Mouse (Mus musculus) midbrain, embryonic 14.5 days (tissue): ENCODE results near the gene Tfam. TPM values are rescaled to one million over a fixed set of nuclear protein-coding genes. Genes with fewer than 3 reads are reported as not detected.

Experiments
- ATAC-seq: fragments of 200-750 bp; cut with Nextera tagmentation; 2 replicates; pipeline ENCODE4 v1.8.0; 2017; ENCODE audit warnings: moderate number of reproducible peaks, moderate library complexity; ENCODE audit not compliant: low FRiP score, low TSS enrichment
- DNase-seq: peaks from one replicate; pipeline ENCODE4 v3.0.0-alpha.2; 2015
- H3K27ac ChIP-seq: fragments of 300-500 bp; sonication (generic); replicated peaks from 2 replicates; pipeline ENCODE4 v1.5.1; 2014; ENCODE audit warnings: mild to moderate bottlenecking, low read depth, low read length, moderate library complexity
- H3K27me3 ChIP-seq: fragments of 300-500 bp; sonication (generic); 2 replicates; pipeline ENCODE4 v1.6.1; 2014; ENCODE audit warnings: low read length, control low read depth, mixed read lengths; ENCODE audit not compliant: control insufficient read depth, insufficient read depth
- H3K36me3 ChIP-seq: fragments of 300-500 bp; sonication (generic); 2 replicates; pipeline ENCODE4 v1.6.1; 2014; ENCODE audit warnings: low read length, control low read depth; ENCODE audit not compliant: control insufficient read depth, insufficient read depth
- H3K4me1 ChIP-seq: fragments of 300-500 bp; sonication (generic); 2 replicates; pipeline ENCODE4 v1.6.1; 2014; ENCODE audit warnings: mild to moderate bottlenecking, antibody characterized with exemption, low read length, control low read depth; ENCODE audit not compliant: control insufficient read depth, insufficient read depth
- H3K4me2 ChIP-seq: fragments of 300-500 bp; sonication (generic); 2 replicates; pipeline ENCODE4 v1.6.1; 2014; ENCODE audit warnings: mild to moderate bottlenecking, low read length, moderate library complexity
- H3K4me3 ChIP-seq: fragments of 300-500 bp; sonication (generic); replicated peaks from 2 replicates; pipeline ENCODE4 v1.5.1; 2014; ENCODE audit warnings: low read depth, low read length
- H3K9ac ChIP-seq: fragments of 300-500 bp; sonication (generic); replicated peaks from 2 replicates; pipeline ENCODE4 v1.6.1; 2014; ENCODE audit warnings: mild to moderate bottlenecking, low read length, moderate library complexity
- H3K9me3 ChIP-seq: fragments of 300-500 bp; sonication (generic); 2 replicates; pipeline ENCODE4 v1.6.1; 2016; ENCODE audit warnings: low read length, control low read depth, mixed read lengths; ENCODE audit not compliant: control insufficient read depth
- WGBS: fragments of 180-500 bp; shearing (Covaris S2); extraction: QIAGEN DNeasy Blood & Tissue Kit; methylation state at CpG from one replicate; pipeline ENCODE4 v1.1.7; 2014; 5-methylcytosine and 5-hydroxymethylcytosine counted together
- polyA plus RNA-seq: library from polyadenylated mRNA; unstranded; fragments of >200 nt; fragmentation: Nextera tagmentation; extraction: Ambion mirVana; gene quantifications from 2 replicates; pipeline ENCODE4 v1.2.1, GENCODE M21; 2014

Gene Tfam
- polyA plus RNA-seq, 1 experiment from 2014 or later = 50.1 TPM

GRCm38 (mm10) chr10:71215996-71216395, 22.1 kb downstream of the Tfam start:
- no peaks in the 10 kb centered on the region for H3K9me3 ChIP-seq
- H3K27me3 ChIP-seq = no peaks in the 10 kb centered on the region
- no peaks in the 10 kb centered on the region for H3K36me3 ChIP-seq
- 85% methylated on average over 9 of the region's 9 CpGs for WGBS
- no peak overlapping the region for H3K9ac ChIP-seq
- no peak overlapping the region for H3K4me3 ChIP-seq
- DNase-seq = no peak
- no peak overlapping the region for H3K27ac ChIP-seq
- ATAC-seq = no peak
- no peaks in the 10 kb centered on the region for H3K4me1 ChIP-seq
- H3K4me2 ChIP-seq = no peak overlapping the region

- H3K4me3 ChIP-seq = no peak overlapping the region
- no peaks in the 10 kb centered on the region for H3K27me3 ChIP-seq
- no peak for DNase-seq
- no peak overlapping the region for H3K4me2 ChIP-seq
- H3K4me1 ChIP-seq = no peaks in the 10 kb centered on the region
- H3K9me3 ChIP-seq = no peaks in the 10 kb centered on the region
- no peaks in the 10 kb centered on the region for H3K36me3 ChIP-seq
- WGBS = 91% methylated on average over 2 of the region's 2 CpGs
- H3K27ac ChIP-seq = no peak overlapping the region
- H3K9ac ChIP-seq = no peak overlapping the region
- ATAC-seq = no peak
These were observed 36.6 kb downstream of the Tfam start for GRCm38 (mm10) chr10:71201512-71201911.

- WGBS = 62% methylated on average over 5 of the region's 5 CpGs
- no peak for ATAC-seq
These were observed 37.1 kb downstream of the Tfam start for GRCm38 (mm10) chr10:71200964-71201363.

GRCm38 (mm10) chr10:71198676-71199075, 39.4 kb downstream of the Tfam start:
- Histone ChIP-seq H3K9ac (no peak overlapping the region), H3K4me1 (no peaks in the 10 kb centered on the region), H3K27ac (no peak overlapping the region), H3K27me3 (no peaks in the 10 kb centered on the region), H3K4me2 (no peak overlapping the region), H3K4me3 (no peak overlapping the region), H3K9me3 (no peaks in the 10 kb centered on the region), H3K36me3 (no peaks in the 10 kb centered on the region)
- ATAC-seq (no peak), DNase-seq (no peak)
- 94% methylated on average over 8 of the region's 8 CpGs for WGBS

More at GRCm38 (mm10) chr10:71200964-71201363, 37.1 kb downstream of the Tfam start:
- Histone ChIP-seq H3K36me3 (no peaks in the 10 kb centered on the region), H3K27me3 (no peaks in the 10 kb centered on the region), H3K4me3 (no peak overlapping the region), H3K4me2 (no peak overlapping the region), H3K4me1 (no peaks in the 10 kb centered on the region), H3K27ac (no peak overlapping the region), H3K9me3 (no peaks in the 10 kb centered on the region), H3K9ac (no peak overlapping the region)
- no peak for DNase-seq

- H3K27ac ChIP-seq = no peak overlapping the region
- WGBS = 77% methylated on average over 14 of the region's 14 CpGs
- H3K4me2 ChIP-seq = no peak overlapping the region
- H3K9me3 ChIP-seq = no peaks in the 10 kb centered on the region
- H3K27me3 ChIP-seq = no peaks in the 10 kb centered on the region
- no peak overlapping the region for H3K9ac ChIP-seq
- peaks cover 7% of the 10 kb centered on the region for H3K4me1 ChIP-seq
- H3K4me3 ChIP-seq = no peak overlapping the region
- DNase-seq (no peak), ATAC-seq (no peak)
- no peaks in the 10 kb centered on the region for H3K36me3 ChIP-seq
These were observed 40.9 kb downstream of the Tfam start for GRCm38 (mm10) chr10:71197036-71197785.

GRCm38 (mm10) chr10:71195501-71195900, 42.6 kb downstream of the Tfam start:
- Histone ChIP-seq H3K9me3 (no peaks in the 10 kb centered on the region), H3K9ac (no peak overlapping the region), H3K4me2 (no peak overlapping the region), H3K36me3 (no peaks in the 10 kb centered on the region), H3K27ac (no peak overlapping the region), H3K4me1 (peaks cover 7% of the 10 kb centered on the region), H3K4me3 (no peak overlapping the region), H3K27me3 (no peaks in the 10 kb centered on the region)
- WGBS = 49% methylated on average over 9 of the region's 9 CpGs
- ATAC-seq = no peak
- peak; percentile 26 for DNase-seq

GRCm38 (mm10) chr10:71194713-71195112, 43.4 kb downstream of the Tfam start:
- Histone ChIP-seq H3K4me3 (no peak overlapping the region), H3K27ac (no peak overlapping the region), H3K27me3 (no peaks in the 10 kb centered on the region), H3K9ac (no peak overlapping the region), H3K36me3 (no peaks in the 10 kb centered on the region), H3K4me1 (peaks cover 7% of the 10 kb centered on the region), H3K9me3 (no peaks in the 10 kb centered on the region), H3K4me2 (no peak overlapping the region)
- WGBS = 93% methylated on average over 7 of the region's 7 CpGs
- no peak for DNase-seq
- ATAC-seq = no peak

- no peak overlapping the region for H3K9ac ChIP-seq
- peak; percentile 57 for DNase-seq
- no peak; the same call in 1 of the 2 replicates for ATAC-seq
- 31% methylated on average over 7 of the region's 7 CpGs for WGBS
- peaks cover 7% of the 10 kb centered on the region for H3K4me1 ChIP-seq
- no peaks in the 10 kb centered on the region for H3K9me3 ChIP-seq
- H3K27ac ChIP-seq = no peak overlapping the region
- no peaks in the 10 kb centered on the region for H3K36me3 ChIP-seq
- H3K4me3 ChIP-seq = no peak overlapping the region
- no peaks in the 10 kb centered on the region for H3K27me3 ChIP-seq
- H3K4me2 ChIP-seq = no peak overlapping the region
These were observed 44.8 kb downstream of the Tfam start for GRCm38 (mm10) chr10:71193319-71193718.

- no peak for ATAC-seq
- WGBS = 72% methylated on average over 11 of the region's 11 CpGs
- Histone ChIP-seq H3K36me3 (no peaks in the 10 kb centered on the region), H3K4me2 (no peak overlapping the region), H3K9me3 (no peaks in the 10 kb centered on the region), H3K4me1 (peaks cover 7% of the 10 kb centered on the region), H3K4me3 (no peak overlapping the region), H3K27me3 (no peaks in the 10 kb centered on the region), H3K27ac (no peak overlapping the region), H3K9ac (no peak overlapping the region)
- DNase-seq = no peak
These were observed 45.2 kb downstream of the Tfam start for GRCm38 (mm10) chr10:71192886-71193285.
